Mouse (Mus musculus) liver, embryonic 11.5 days (tissue): ENCODE measurements around the gene Arid2. TPM values are rescaled to one million over a fixed set of nuclear protein-coding genes. Genes with fewer than 3 reads are reported as not detected.

Source experiments
- ATAC-seq: fragments of 200-750 bp; cut with Nextera tagmentation; replicated peaks from 2 replicates; pipeline ENCODE4 v1.8.0; 2017; ENCODE audit warnings: moderate number of reproducible peaks, mild to moderate bottlenecking, moderate TSS enrichment, moderate library complexity; ENCODE audit not compliant: low FRiP score
- DNase-seq: peaks from one replicate; pipeline ENCODE4 v3.0.0-alpha.2; 2017; ENCODE audit warnings: low spot score
- H3K27ac ChIP-seq: fragments of 300-500 bp; sonication (generic); 2 replicates; pipeline ENCODE4 v1.5.1; 2014; ENCODE audit warnings: mild to moderate bottlenecking, low read depth, low read length, control low read depth
- H3K27me3 ChIP-seq: fragments of 300-500 bp; sonication (generic); replicated peaks from 2 replicates; pipeline ENCODE4 v1.6.1; 2014; ENCODE audit warnings: low read length, mixed read lengths; ENCODE audit not compliant: control insufficient read depth, insufficient read depth
- H3K36me3 ChIP-seq: fragments of 300-500 bp; sonication (generic); 2 replicates; pipeline ENCODE4 v1.6.1; 2014; ENCODE audit warnings: mild to moderate bottlenecking, low read length, moderate library complexity, mixed read lengths; ENCODE audit not compliant: control insufficient read depth, insufficient read depth
- H3K4me1 ChIP-seq: fragments of 300-500 bp; sonication (generic); replicated peaks from 2 replicates; pipeline ENCODE4 v1.6.1; 2014; ENCODE audit warnings: low read length, mixed read lengths; ENCODE audit not compliant: control insufficient read depth, insufficient read depth
- H3K4me2 ChIP-seq: fragments of 300-500 bp; sonication (generic); 2 replicates; pipeline ENCODE4 v1.6.1; 2014; ENCODE audit warnings: mild to moderate bottlenecking, control low read depth, moderate library complexity
- H3K4me3 ChIP-seq: fragments of 300-500 bp; sonication (generic); 2 replicates; pipeline ENCODE4 v1.5.1; 2014; ENCODE audit warnings: low read depth, low read length, control low read depth
- H3K9ac ChIP-seq: fragments of 300-500 bp; sonication (generic); 2 replicates; pipeline ENCODE4 v1.6.1; 2014; ENCODE audit warnings: low read depth, low read length, control low read depth
- H3K9me3 ChIP-seq: fragments of 300-500 bp; sonication (generic); 2 replicates; pipeline ENCODE4 v1.6.1; 2016; ENCODE audit warnings: low read length, inconsistent platforms, mixed read lengths; ENCODE audit not compliant: control insufficient read depth
- WGBS: fragments of 180-500 bp; shearing (Covaris S2); extraction: QIAGEN DNeasy Blood & Tissue Kit; methylation state at CpG from one replicate; pipeline ENCODE4 v1.1.7; 2014; 5-methylcytosine and 5-hydroxymethylcytosine counted together
- polyA plus RNA-seq: library from polyadenylated mRNA; unstranded; fragments of >200 nt; fragmentation: Nextera tagmentation; extraction: Ambion mirVana; gene quantifications from 2 replicates; pipeline ENCODE4 v1.2.1, GENCODE M21; 2014

The Arid2 gene
- polyA plus RNA-seq, 1 experiment from 2014 or later, result 25.8 TPM

DNA sequence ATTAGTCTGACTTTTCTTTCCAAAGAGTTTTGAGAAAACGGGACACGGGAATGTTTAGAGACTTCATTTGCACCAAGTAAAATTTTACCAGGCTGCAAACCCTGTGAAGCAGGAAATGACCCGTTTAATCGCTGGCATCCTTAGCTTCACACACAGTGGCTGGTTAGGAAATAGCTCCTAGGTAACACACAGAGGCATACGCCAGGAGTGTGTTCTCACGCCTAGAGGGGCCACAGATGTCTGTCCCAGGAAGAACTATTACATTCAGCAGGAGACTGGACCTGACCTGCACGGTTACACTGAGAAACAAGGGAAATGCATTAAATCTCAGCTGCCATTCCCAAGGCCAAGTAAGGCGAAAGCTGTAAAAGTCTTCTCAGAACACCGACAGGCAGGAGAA, 18.7 kb upstream of the Arid2 start:
- WGBS, result 86% methylated on average over 9 of the region's 9 CpGs
- no peak overlapping the region for H3K4me2 ChIP-seq

DNA sequence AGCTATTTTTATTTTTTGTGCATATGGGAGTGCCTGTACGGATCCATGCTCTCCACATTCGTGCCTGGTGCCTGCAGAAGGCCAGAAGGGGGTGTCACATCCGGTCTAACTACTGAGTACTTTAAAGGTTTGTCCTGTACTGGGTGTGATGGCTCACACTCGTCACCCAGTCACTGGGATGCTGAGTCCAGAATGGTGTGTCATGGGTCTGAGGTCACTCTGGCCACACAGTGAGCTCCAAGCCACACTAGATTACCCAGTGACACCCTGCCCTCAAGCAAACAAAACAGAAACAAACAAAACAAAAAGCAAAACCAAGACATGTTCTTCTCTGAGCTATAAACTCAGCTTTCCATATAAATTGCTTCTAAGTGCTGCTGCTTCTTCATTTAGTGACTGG, 17.9 kb upstream of the Arid2 start:
- ATAC-seq (no peak), DNase-seq (no peak)
- Histone ChIP-seq H3K4me2 (no peak overlapping the region), H3K9ac (no peak overlapping the region), H3K9me3 (peaks cover 7% of the 10 kb centered on the region; the same call in 1 of the 2 replicates), H3K36me3 (peaks cover 21% of the 10 kb centered on the region), H3K4me1 (peaks cover under 1% of the 10 kb centered on the region; the same call in 1 of the 2 replicates), H3K27ac (no peak overlapping the region), H3K27me3 (no peaks in the 10 kb centered on the region), H3K4me3 (no peak overlapping the region)
- WGBS, result 92% methylated on average over 4 of the region's 4 CpGs

More for the DNA sequence above, 18.7 kb upstream of the Arid2 start:
- no peak overlapping the region for H3K4me3 ChIP-seq
- ATAC-seq (no peak), DNase-seq (no peak)
- no peaks in the 10 kb centered on the region for H3K4me1 ChIP-seq
- no peak overlapping the region for H3K27ac ChIP-seq
- H3K36me3 ChIP-seq, result peaks cover 21% of the 10 kb centered on the region
- H3K9me3 ChIP-seq, result peaks cover 7% of the 10 kb centered on the region; the same call in 1 of the 2 replicates
- no peak overlapping the region for H3K9ac ChIP-seq
- H3K27me3 ChIP-seq, result no peaks in the 10 kb centered on the region

DNA sequence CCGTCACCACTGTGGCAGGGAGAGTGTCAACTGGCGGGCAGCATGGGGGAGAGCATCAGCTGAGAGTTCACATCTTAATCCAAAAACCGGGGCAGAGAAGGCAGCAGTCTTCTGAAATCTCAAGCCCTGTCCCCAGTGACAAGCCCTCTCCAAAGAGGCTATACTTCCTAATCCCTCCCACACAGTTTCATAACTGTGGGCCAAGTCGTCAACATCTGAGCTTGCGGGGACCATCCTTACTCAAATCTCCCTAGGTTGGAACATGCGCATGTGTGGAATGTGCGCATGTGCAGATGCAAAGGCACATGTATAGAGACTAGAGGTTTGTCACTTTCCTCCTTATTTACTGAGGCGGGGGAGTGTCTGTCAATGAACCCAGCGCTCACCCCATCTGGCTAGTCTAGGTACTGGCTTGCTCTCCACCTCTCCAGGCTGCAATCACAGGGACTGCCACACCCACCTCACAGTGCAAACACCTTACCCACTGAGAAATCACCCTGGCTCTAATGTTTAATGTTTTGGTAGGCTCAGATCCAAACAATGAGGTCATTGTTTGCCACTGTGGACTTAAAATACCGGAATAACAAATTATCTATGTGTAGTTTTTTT, 16.9 kb upstream of the Arid2 start:
- 0 out of 2 replicates have a peak, but pooled peaks have one; percentile 28 for ATAC-seq

DNA sequence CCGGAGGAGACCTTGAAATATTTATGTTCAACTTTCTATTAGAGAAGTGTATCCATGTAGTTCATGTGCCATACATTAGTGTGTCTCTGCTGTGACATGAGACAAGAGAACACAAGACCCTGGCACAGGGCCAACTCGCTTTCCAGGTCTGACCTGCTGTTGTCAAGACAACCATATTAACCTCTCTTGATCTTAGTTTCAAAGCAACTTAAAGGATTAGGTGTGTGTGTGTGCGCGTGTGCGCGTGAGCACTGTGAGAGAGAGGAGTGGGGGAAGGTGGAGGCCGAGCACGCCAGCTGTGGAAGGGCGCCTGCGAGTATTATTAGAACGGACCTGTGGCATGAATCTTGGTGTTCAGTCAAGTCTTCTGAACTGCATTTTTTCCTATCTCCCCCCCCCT, 15.0 kb upstream of the Arid2 start:
- Histone ChIP-seq H3K4me2 (no peak overlapping the region), H3K36me3 (peaks cover 14% of the 10 kb centered on the region; the same call in 1 of the 2 replicates), H3K27ac (no peak overlapping the region), H3K4me3 (no peak overlapping the region), H3K27me3 (no peaks in the 10 kb centered on the region), H3K4me1 (peaks cover 17% of the 10 kb centered on the region), H3K9ac (no peak overlapping the region), H3K9me3 (no peaks in the 10 kb centered on the region; the same call in 1 of the 2 replicates)
- ATAC-seq (no peak), DNase-seq (no peak)
- 92% methylated on average over 11 of the region's 11 CpGs for WGBS

More for the DNA sequence above, 16.9 kb upstream of the Arid2 start:
- Histone ChIP-seq H3K9me3 (peaks cover 7% of the 10 kb centered on the region; the same call in 1 of the 2 replicates), H3K9ac (no peak overlapping the region), H3K36me3 (peaks cover 21% of the 10 kb centered on the region), H3K4me2 (no peak overlapping the region), H3K4me3 (no peak overlapping the region), H3K4me1 (peaks cover 3% of the 10 kb centered on the region; the same call in 1 of the 2 replicates), H3K27me3 (no peaks in the 10 kb centered on the region), H3K27ac (no peak overlapping the region)
- DNase-seq, result no peak
- WGBS, result 83% methylated on average over 10 of the region's 10 CpGs

DNA sequence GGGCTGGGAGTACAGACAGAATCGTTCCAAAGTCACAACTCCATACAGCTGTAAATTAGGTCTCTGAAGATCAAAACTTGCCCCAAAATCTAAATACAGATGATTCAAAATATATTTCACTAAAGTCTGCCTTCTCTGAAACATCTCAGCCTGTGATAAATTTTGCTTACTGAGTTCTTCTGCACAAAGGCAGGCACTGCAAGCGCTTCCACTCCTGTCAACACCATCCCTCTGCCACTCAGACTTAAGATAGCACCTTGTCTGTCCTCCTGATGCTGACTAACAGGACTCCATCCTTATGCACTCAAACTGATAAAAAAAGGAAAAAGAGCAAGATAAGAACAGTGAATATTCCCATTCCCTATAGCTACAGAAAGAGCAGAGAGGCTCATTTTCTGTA, 13.0 kb upstream of the Arid2 start:
- ATAC-seq (no peak), DNase-seq (no peak)
- 79% methylated on average over 2 of the region's 2 CpGs for WGBS
- Histone ChIP-seq H3K4me2 (no peak overlapping the region), H3K9me3 (no peaks in the 10 kb centered on the region), H3K9ac (no peak overlapping the region), H3K27me3 (no peaks in the 10 kb centered on the region), H3K4me1 (peaks cover 21% of the 10 kb centered on the region), H3K36me3 (peaks cover 8% of the 10 kb centered on the region), H3K27ac (no peak overlapping the region), H3K4me3 (no peak overlapping the region)

DNA sequence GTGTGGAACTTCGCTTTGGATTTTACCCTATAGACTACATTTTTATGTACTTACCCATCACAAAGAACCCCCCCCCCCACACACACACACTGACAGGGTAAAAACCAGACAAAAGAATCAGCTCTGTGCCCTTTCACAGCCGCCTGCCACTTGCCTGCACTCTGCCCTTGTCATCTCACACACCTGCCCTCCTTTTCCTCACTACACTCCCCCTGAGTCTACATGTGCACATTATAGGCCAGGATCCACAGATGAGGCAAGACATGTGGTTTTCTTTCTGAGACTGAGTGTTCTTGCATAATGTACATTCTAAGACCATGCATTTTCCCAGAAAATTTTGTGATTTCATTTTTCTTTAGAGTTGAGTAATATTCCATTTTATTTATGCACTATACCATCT, 12.1 kb upstream of the Arid2 start:
- peaks cover 21% of the 10 kb centered on the region for H3K4me1 ChIP-seq
- peak overlapping the region; percentile 42 for H3K4me2 ChIP-seq
- H3K9me3 ChIP-seq, result no peaks in the 10 kb centered on the region
- peak overlapping the region; percentile 78 for H3K27ac ChIP-seq
- no peak overlapping the region for H3K9ac ChIP-seq
- peaks cover 14% of the 10 kb centered on the region for H3K36me3 ChIP-seq
- 66% methylated on average over 2 of the region's 2 CpGs for WGBS
- no peak overlapping the region for H3K4me3 ChIP-seq
- no peaks in the 10 kb centered on the region for H3K27me3 ChIP-seq
- ATAC-seq (no peak), DNase-seq (no peak)

DNA sequence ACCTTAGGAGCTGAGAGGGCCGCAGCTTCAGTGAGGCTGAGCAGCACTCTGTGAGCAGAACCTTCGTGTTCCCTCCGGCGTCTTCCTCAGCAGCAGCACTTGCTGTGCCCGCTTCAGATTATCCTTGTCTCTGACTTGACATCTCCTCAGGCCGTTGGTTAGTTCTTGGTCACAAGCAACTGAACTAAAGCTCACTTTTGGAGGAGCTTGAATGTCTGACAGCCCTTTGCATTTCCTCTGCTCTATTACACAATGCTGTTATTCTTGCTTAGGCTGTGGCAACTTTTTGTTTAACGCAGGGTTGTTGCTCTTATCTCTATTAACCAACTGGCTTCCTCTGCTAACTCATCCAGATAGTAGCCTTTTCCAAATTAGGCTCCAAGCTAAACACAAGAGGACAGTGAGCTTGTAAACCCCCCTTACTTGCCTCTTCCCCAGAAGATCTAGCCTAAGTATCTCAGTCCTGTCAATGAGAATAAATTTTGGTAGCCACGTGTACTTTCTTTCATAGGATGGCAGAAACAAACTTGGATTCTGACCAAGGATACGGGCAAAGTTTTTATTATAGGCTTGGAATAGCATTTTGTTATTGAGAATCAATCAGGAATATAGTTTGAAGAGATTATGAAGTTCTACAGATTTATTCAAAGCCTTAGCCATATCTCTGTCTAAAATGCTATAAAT, 11.4 kb upstream of the Arid2 start:
- Histone ChIP-seq H3K4me2 (peak overlapping the region; percentile 42), H3K9ac (no peak overlapping the region), H3K27ac (peak overlapping the region; percentile 78), H3K4me3 (no peak overlapping the region), H3K9me3 (no peaks in the 10 kb centered on the region), H3K4me1 (peaks cover 21% of the 10 kb centered on the region), H3K36me3 (peaks cover 19% of the 10 kb centered on the region), H3K27me3 (no peaks in the 10 kb centered on the region)
- peak; percentile 82 for ATAC-seq
- 45% methylated on average over 9 of the region's 9 CpGs for WGBS
- no peak for DNase-seq

DNA sequence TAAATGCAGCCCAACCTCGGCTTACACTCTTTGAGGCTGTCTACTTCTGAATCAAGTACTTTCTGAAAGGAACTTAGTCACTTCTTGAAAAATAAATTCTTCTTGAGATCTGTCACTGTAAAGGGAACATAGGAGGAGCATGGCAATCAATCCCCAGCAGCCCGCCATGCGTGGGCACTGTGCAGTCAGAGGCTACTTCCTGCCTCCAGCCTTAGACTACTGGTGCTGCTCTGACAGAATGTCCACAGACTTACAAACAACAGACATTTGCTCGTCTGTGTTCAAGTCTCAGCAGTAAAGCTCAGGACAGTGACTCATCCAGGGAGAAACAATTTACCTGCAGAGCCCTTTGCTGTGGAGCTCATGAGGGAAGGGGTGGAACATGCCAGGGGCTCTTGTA, 10.3 kb upstream of the Arid2 start:
- 49% methylated on average over 4 of the region's 4 CpGs for WGBS
- H3K36me3 ChIP-seq, result peaks cover 23% of the 10 kb centered on the region
- ATAC-seq (no peak), DNase-seq (no peak)
- no peak overlapping the region for H3K9ac ChIP-seq
- H3K27ac ChIP-seq, result no peak overlapping the region
- H3K4me3 ChIP-seq, result no peak overlapping the region
- peaks cover 21% of the 10 kb centered on the region for H3K4me1 ChIP-seq
- no peak overlapping the region for H3K4me2 ChIP-seq
- H3K9me3 ChIP-seq, result no peaks in the 10 kb centered on the region
- H3K27me3 ChIP-seq, result no peaks in the 10 kb centered on the region

DNA sequence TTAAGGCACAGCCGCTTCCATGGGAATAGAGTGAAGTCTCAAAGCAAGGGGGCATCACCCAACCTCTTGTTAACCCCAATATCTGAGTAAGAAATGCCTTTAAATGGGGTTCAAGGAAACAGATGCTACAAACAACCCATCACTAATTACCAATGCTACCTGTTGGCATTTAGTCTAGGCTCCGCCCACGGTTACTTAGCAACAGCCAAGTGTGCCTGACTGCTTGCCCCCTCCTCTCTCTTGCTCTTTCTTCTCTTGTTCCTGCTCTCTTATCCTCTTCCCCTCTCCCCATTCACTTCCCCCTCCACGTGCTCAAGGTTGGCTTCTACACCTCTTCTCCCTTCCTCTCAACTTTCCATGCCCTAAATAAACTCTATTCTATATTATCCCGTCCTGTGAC, 6.1 kb upstream of the Arid2 start:
- Histone ChIP-seq H3K4me2 (no peak overlapping the region), H3K9ac (no peak overlapping the region), H3K27me3 (no peaks in the 10 kb centered on the region), H3K4me3 (no peak overlapping the region), H3K36me3 (peaks cover 23% of the 10 kb centered on the region), H3K9me3 (no peaks in the 10 kb centered on the region), H3K27ac (no peak overlapping the region), H3K4me1 (peaks cover 28% of the 10 kb centered on the region)
- DNase-seq (no peak), ATAC-seq (no peak)
- 79% methylated on average over 5 of the region's 5 CpGs for WGBS
